ENCODE assay signal across 11 mouse cellular contexts in genomic region chr1:191792991-191793390, GRCm38 (mm10). TPM values are rescaled to one million over a fixed set of nuclear protein-coding genes. Genes with fewer than 3 reads are reported as not detected.
DNase-seq lines count a peak whose midpoint lies in the region; ATAC-seq and TF ChIP-seq lines count a peak whose summit lies in the region.
"Had no signal": no experiment of that assay in that cellular context is flagged by ENCODE, and none has a peak within 500 bp of the region (broad histone marks: within the 10 kb centered on the region; RNA-seq: fewer than 3 reads in every experiment).

No protein-coding gene starts in this region.

- H3K27ac ChIP-seq in liver, adult 2 months (replicated peaks; ENCODE audit: insufficient read depth, low read depth, low read length): peak overlapping the region; percentile 82
- no peak overlapping the region for H3K27ac ChIP-seq in liver, embryonic 11.5 days (ENCODE audit: low read depth, low read length)
- no peak overlapping the region for H3K27ac ChIP-seq in left cerebral cortex, adult 2 months
- H3K27ac ChIP-seq: hindbrain, embryonic 15.5 days; liver, embryonic 15.5 days had no signal

- H3K4me3 ChIP-seq in liver, adult 2 months (ENCODE audit: insufficient read depth, low read depth, low read length): no peak overlapping the region
- H3K4me3 ChIP-seq in liver, embryonic 11.5 days (ENCODE audit: low read depth, low read length): no peak overlapping the region
- H3K4me3 ChIP-seq in left cerebral cortex, adult 2 months: no peak overlapping the region
- H3K4me3 ChIP-seq: hindbrain, embryonic 15.5 days; liver, embryonic 15.5 days had no signal

- H3K4me1 ChIP-seq in liver, adult 2 months (ENCODE audit: control insufficient read depth, insufficient read depth, low read length): peaks cover 11% of the 10 kb centered on the region
- H3K4me1 ChIP-seq in liver, embryonic 11.5 days (replicated peaks; ENCODE audit: control insufficient read depth, insufficient read depth, low read length): peaks cover 7% of the 10 kb centered on the region
- H3K4me1 ChIP-seq: hindbrain, embryonic 15.5 days had no signal

- TF ChIP-seq CTCF in liver, adult 2 months (IDR thresholded peaks at IDR 0.05; ENCODE audit: low read depth, low read length): no peak
- no peak for TF ChIP-seq CTCF in left cerebral cortex, adult 2 months (IDR thresholded peaks at IDR 0.05)

- H3K9me3 ChIP-seq in liver, embryonic 11.5 days (ENCODE audit: control insufficient read depth, low read length): no peaks in the 10 kb centered on the region
- H3K9me3 ChIP-seq: hindbrain, embryonic 15.5 days; liver, embryonic 15.5 days had no signal

- no peaks in the 10 kb centered on the region for H3K36me3 ChIP-seq in liver, adult 2 months (ENCODE audit: control insufficient read depth, insufficient read depth, low read length)
- no peaks in the 10 kb centered on the region for H3K36me3 ChIP-seq in liver, embryonic 11.5 days (ENCODE audit: control insufficient read depth, insufficient read depth, low read length)
- H3K36me3 ChIP-seq: hindbrain, embryonic 15.5 days; liver, embryonic 15.5 days had no signal

- H3K9ac ChIP-seq in liver, adult 2 months (ENCODE audit: low read depth, low read length): no peak overlapping the region
- H3K9ac ChIP-seq in liver, embryonic 11.5 days (ENCODE audit: low read depth, low read length): no peak overlapping the region
- H3K9ac ChIP-seq: hindbrain, embryonic 15.5 days; liver, embryonic 15.5 days had no signal

- no peak for TF ChIP-seq POLR2A in liver, adult 2 months (IDR thresholded peaks at IDR 0.05; ENCODE audit: extremely low read depth, insufficient read depth, low read length)

- no peak for ATAC-seq in liver, embryonic 11.5 days (replicated peaks; ENCODE audit: low FRiP score)

- intact Hi-C loops in left cerebral cortex, adult 2 months (cut with DNase I): no loop called here

- DNase-seq in liver, adult 2 months (ENCODE audit: extremely low read depth, low read depth, low spot score): no peak
- DNase-seq in liver, embryonic 11.5 days (ENCODE audit: low spot score): no peak
- DNase-seq in adrenal gland, postnatal 14 days: peak; percentile 74
- peak; percentile 47 for DNase-seq in kidney, postnatal 10 days
- DNase-seq in lung, postnatal 4 days: peak; percentile 36 to 42
- no peak for DNase-seq in right cerebral cortex, postnatal 10 days (ENCODE audit: low spot score in 2 of 2)
- DNase-seq in gastrocnemius, postnatal 10 days: no peak
- DNase-seq in left cerebral cortex, adult 2 months (ENCODE audit: extremely low spot score in 1 of 2, low spot score in 2 of 2): no peak
- DNase-seq: thymus, postnatal 4 days had no signal

- no peaks in the 10 kb centered on the region for H3K27me3 ChIP-seq in liver, adult 2 months (ENCODE audit: control insufficient read depth, insufficient read depth, low read length)
- H3K27me3 ChIP-seq in liver, embryonic 11.5 days (replicated peaks; ENCODE audit: control insufficient read depth, insufficient read depth, low read length): no peaks in the 10 kb centered on the region
- H3K27me3 ChIP-seq: hindbrain, embryonic 15.5 days; liver, embryonic 15.5 days had no signal

- H3K4me2 ChIP-seq in liver, embryonic 11.5 days: no peak overlapping the region
- H3K4me2 ChIP-seq: hindbrain, embryonic 15.5 days; liver, embryonic 15.5 days had no signal

- WGBS in liver, adult 2 months: 79% methylated on average over 8 of the region's 8 CpGs
- WGBS in liver, embryonic 11.5 days: 76% methylated on average over 8 of the region's 8 CpGs

- no peaks in the 10 kb centered on the region for H3K79me2 ChIP-seq in liver, adult 2 months (ENCODE audit: control insufficient read depth, insufficient read depth, low read length)

RNA-seq across cellular contexts. Expression of gene Nek2, which starts 28.3 kb away (rescaled TPM):
- 0.46 and 2.8 TPM in 2 replicates for total RNA-seq in liver, adult 2 months (2014; rRNA removed)
- 0.28 and 0.45 TPM in 2 replicates for polyA plus RNA-seq in liver, adult 2 months (2012; rRNA removed)
- polyA plus RNA-seq in liver, embryonic 11.5 days (2014; fragmentation: Nextera tagmentation; extraction: Ambion mirVana): 54.2 and 60.5 TPM in 2 replicates
- total RNA-seq in adrenal gland, postnatal 14 days (2021): 9.3 and 10.0 TPM in 2 replicates
- 1 to 10 TPM; 4.7 to 4.9 TPM for total RNA-seq in gastrocnemius, postnatal 10 days (2021)
- 1 to 10 TPM; 1.2 to 1.3 TPM for total RNA-seq in left cerebral cortex, adult 2 months (2021)

Comparison
In these comparisons a context has a peak if more than half of its experiments do, and no peak if none do; other contexts are left out.
1. DNase-seq: peak in adrenal gland, postnatal 14 days (single experiment), kidney, postnatal 10 days (single experiment) and lung, postnatal 4 days (2 of 2); none in liver, adult 2 months (single experiment), liver, embryonic 11.5 days (single experiment), right cerebral cortex, postnatal 10 days (0 of 2), gastrocnemius, postnatal 10 days (single experiment) and left cerebral cortex, adult 2 months (0 of 2).